Mouse (Mus musculus) heart, postnatal 0 days (tissue): ENCODE results near the gene Ano9. TPM values are rescaled to one million over a fixed set of nuclear protein-coding genes. Genes with fewer than 3 reads are reported as not detected.

Experiments
- ATAC-seq: fragments of 200-750 bp; cut with Nextera tagmentation; 2 replicates; pipeline ENCODE4 v1.8.0; 2017; ENCODE audit warnings: low read depth, moderate number of reproducible peaks, moderate library complexity; ENCODE audit not compliant: insufficient read depth
- DNase-seq: peaks from one replicate; pipeline ENCODE4 v3.0.0-alpha.2; 2016; ENCODE audit warnings: low spot score
- H3K27ac ChIP-seq: fragments of 300-500 bp; sonication (generic); 2 replicates; pipeline ENCODE4 v1.5.1; 2014; ENCODE audit warnings: low read depth, mild to moderate bottlenecking
- H3K27me3 ChIP-seq: fragments of 300-500 bp; sonication (generic); 2 replicates; pipeline ENCODE4 v1.6.1; 2014; ENCODE audit warnings: low read length, mixed read lengths; ENCODE audit not compliant: control insufficient read depth, insufficient read depth
- H3K36me3 ChIP-seq: fragments of 300-500 bp; sonication (generic); replicated peaks from 2 replicates; pipeline ENCODE4 v1.6.1; 2014; ENCODE audit warnings: low read length, mixed read lengths; ENCODE audit not compliant: control insufficient read depth, insufficient read depth
- H3K4me1 ChIP-seq: fragments of 300-500 bp; sonication (generic); 2 replicates; pipeline ENCODE4 v1.6.1; 2014; ENCODE audit warnings: antibody characterized with exemption; ENCODE audit not compliant: control insufficient read depth, insufficient read depth
- H3K4me2 ChIP-seq: fragments of 300-500 bp; sonication (generic); 2 replicates; pipeline ENCODE4 v1.6.1; 2014; ENCODE audit warnings: low read depth, mild to moderate bottlenecking, low read length, moderate library complexity
- H3K4me3 ChIP-seq: fragments of 300-500 bp; sonication (generic); 2 replicates; pipeline ENCODE4 v1.5.1; 2014; ENCODE audit warnings: low read depth, low read length
- H3K9ac ChIP-seq: fragments of 300-500 bp; sonication (generic); replicated peaks from 2 replicates; pipeline ENCODE4 v1.6.1; 2014; ENCODE audit warnings: low read depth, low read length, mixed read lengths
- H3K9me3 ChIP-seq: fragments of 300-500 bp; sonication (generic); replicated peaks from 2 replicates; pipeline ENCODE4 v1.6.1; 2016; ENCODE audit warnings: low read length; ENCODE audit not compliant: control insufficient read depth
- CTCF ChIP-seq: IDR thresholded peaks from 2 replicates; pipeline ENCODE4 v1.5.1; 2016; ENCODE audit warnings: antibody characterized with exemption, control low read depth, low read depth
- EP300 ChIP-seq: IDR thresholded peaks from 2 replicates; pipeline ENCODE4 v1.6.1; 2016; ENCODE audit warnings: antibody characterized with exemption, low read depth
- WGBS: fragments of 180-500 bp; shearing (Covaris S2); extraction: QIAGEN DNeasy Blood & Tissue Kit; methylation state at CpG from one replicate; pipeline ENCODE4 v1.1.7; 2014; 5-methylcytosine and 5-hydroxymethylcytosine counted together
- polyA plus RNA-seq: library from polyadenylated mRNA; unstranded; fragments of >200 nt; fragmentation: Nextera tagmentation; extraction: Ambion mirVana; gene quantifications from 2 replicates; pipeline ENCODE4 v1.2.1, GENCODE M21; 2015
- total RNA-seq: library from RNA; depleted of rRNA; stranded (reverse); fragments of >200 nt; gene quantifications from 2 replicates; pipeline ENCODE4 v1.2.3, GENCODE M21; 2014; ENCODE audit warnings: low replicate concordance

The Ano9 gene
- total and polyA plus RNA-seq, 2 experiments from 2014 or later = 0.04 TPM; not detected in 1

GRCm38 (mm10) chr7:141121051-141121531, 3.5 kb upstream of the Ano9 start:
- WGBS = 67% methylated on average over 5 of the region's 5 CpGs
- Histone ChIP-seq H3K27ac (no peak overlapping the region), H3K36me3 (no peaks in the 10 kb centered on the region), H3K27me3 (0 out of 2 replicates have a peak, but pooled peaks cover 6% of the 10 kb centered on the region), H3K9ac (no peak overlapping the region), H3K4me1 (0 out of 2 replicates have a peak, but pooled peaks cover 7% of the 10 kb centered on the region), H3K4me3 (no peak overlapping the region), H3K9me3 (no peaks in the 10 kb centered on the region), H3K4me2 (no peak overlapping the region)
- DNase-seq (no peak), ATAC-seq (no peak)
- TF ChIP-seq EP300 (no peak), CTCF (no peak)

DNA sequence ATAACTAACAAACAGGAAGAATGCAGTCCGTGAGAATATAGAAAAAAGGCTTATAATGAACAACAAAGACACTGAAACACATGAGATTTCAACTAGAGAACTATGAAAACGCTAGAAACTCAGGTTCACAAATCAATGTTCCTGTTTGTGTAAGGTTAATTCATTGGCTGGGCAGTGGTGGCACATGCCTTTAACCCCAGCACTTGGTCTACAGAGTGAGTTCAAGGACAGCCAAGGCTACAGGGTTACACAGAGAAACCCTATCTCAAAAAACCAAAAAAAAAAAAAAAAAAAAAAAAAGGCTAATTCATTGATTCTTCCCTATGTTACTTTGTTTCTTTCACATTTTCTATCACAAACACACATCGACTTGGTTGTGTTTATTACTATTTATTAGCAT, 3.0 kb upstream of the Ano9 start:
- no peak overlapping the region for H3K27ac ChIP-seq
- H3K36me3 ChIP-seq = no peaks in the 10 kb centered on the region
- H3K4me3 ChIP-seq = no peak overlapping the region
- no peak for ATAC-seq
- H3K27me3 ChIP-seq = 0 out of 2 replicates have a peak, but pooled peaks cover 6% of the 10 kb centered on the region
- no peak overlapping the region for H3K9ac ChIP-seq
- 78% methylated on average over 3 of the region's 3 CpGs for WGBS
- H3K9me3 ChIP-seq = no peaks in the 10 kb centered on the region
- no peak for DNase-seq
- H3K4me2 ChIP-seq = no peak overlapping the region
- 0 out of 2 replicates have a peak, but pooled peaks cover 7% of the 10 kb centered on the region for H3K4me1 ChIP-seq
- no peak for TF ChIP-seq CTCF
- no peak for TF ChIP-seq EP300

GRCm38 (mm10) chr7:141119487-141119886, 1.9 kb upstream of the Ano9 start:
- WGBS = 56% methylated on average over 3 of the region's 3 CpGs
- Histone ChIP-seq H3K36me3 (no peaks in the 10 kb centered on the region), H3K27ac (no peak overlapping the region), H3K4me1 (0 out of 2 replicates have a peak, but pooled peaks cover 7% of the 10 kb centered on the region), H3K4me3 (no peak overlapping the region), H3K27me3 (0 out of 2 replicates have a peak, but pooled peaks cover 6% of the 10 kb centered on the region), H3K9ac (no peak overlapping the region), H3K9me3 (no peaks in the 10 kb centered on the region), H3K4me2 (no peak overlapping the region)
- DNase-seq (no peak), ATAC-seq (no peak)
- TF ChIP-seq CTCF = no peak
- no peak for TF ChIP-seq EP300

DNA sequence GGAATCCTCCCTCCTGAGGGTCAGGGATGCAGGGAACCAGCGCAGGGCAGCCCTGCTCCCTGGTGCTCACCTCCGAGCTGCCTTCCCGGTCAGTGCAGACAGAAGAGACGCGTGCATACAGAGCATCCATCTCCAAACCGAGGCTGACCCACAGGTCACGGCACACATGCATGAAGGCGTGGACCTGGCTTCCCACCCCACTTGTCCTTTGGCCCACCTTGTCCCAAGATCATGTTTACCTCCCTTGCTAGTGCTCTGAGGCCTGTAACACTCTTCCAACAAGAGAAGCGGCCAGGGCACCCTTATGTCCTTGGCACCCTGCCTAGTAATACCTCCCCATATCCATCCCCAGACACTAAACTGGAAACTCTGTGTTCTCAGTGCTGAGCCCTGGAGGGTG, 1.7 kb downstream of the Ano9 start:
- Histone ChIP-seq H3K4me1 (no peaks in the 10 kb centered on the region), H3K9ac (no peak overlapping the region), H3K27me3 (0 out of 2 replicates have a peak, but pooled peaks cover 6% of the 10 kb centered on the region), H3K4me3 (no peak overlapping the region), H3K4me2 (no peak overlapping the region), H3K27ac (no peak overlapping the region), H3K9me3 (no peaks in the 10 kb centered on the region), H3K36me3 (no peaks in the 10 kb centered on the region)
- ATAC-seq (no peak), DNase-seq (no peak)
- WGBS = 72% methylated on average over 9 of the region's 9 CpGs
- no peak for TF ChIP-seq EP300
- TF ChIP-seq CTCF = no peak

DNA sequence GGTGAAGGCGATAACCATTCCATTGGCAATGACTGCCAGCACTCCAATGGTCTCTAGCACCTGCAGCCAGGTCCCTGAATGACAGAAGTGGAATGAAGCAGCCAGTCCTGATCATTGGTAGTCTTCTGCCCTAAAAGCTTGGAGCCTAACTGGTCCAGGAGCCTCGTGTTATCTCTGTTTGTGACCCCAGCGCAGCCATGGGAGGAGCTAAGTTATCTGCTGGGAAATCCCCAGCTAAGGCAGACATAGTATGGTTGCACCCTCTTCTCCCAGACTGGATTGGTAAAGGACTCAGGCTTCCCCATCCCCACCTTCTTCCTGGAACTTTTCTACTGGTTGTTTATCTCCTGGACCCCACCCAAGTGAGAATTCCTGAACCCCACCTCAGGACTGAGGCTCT, 14.4 kb downstream of the Ano9 start:
- ATAC-seq = no peak

More for the DNA sequence above, 14.4 kb downstream of the Ano9 start:
- H3K36me3 ChIP-seq = no peaks in the 10 kb centered on the region
- TF ChIP-seq EP300 (no peak), CTCF (no peak)
- no peak overlapping the region for H3K27ac ChIP-seq
- DNase-seq = no peak
- 0 out of 2 replicates have a peak, but pooled peaks cover 3% of the 10 kb centered on the region for H3K4me1 ChIP-seq
- no peak overlapping the region for H3K4me3 ChIP-seq
- no peak overlapping the region for H3K9ac ChIP-seq
- H3K9me3 ChIP-seq = no peaks in the 10 kb centered on the region
- H3K27me3 ChIP-seq = peaks cover 23% of the 10 kb centered on the region; the same call in 1 of the 2 replicates
- no peak overlapping the region for H3K4me2 ChIP-seq
- WGBS = 39% methylated on average over 3 of the region's 3 CpGs
